Mouse (Mus musculus) CD4-positive, CD25-positive, alpha-beta regulatory T cell, adult 4 months (primary cell): ENCODE results near the gene Sh2d4b. TPM values are rescaled to one million over a fixed set of nuclear protein-coding genes. Genes with fewer than 3 reads are reported as not detected.

ENCODE experiments used
- ATAC-seq: one replicate; pipeline ENCODE4 v1.8.0; 2017
- polyA plus RNA-seq, 2 experiments: library from polyadenylated mRNA; unstranded; fragments of 100-300 nt; shearing (Covaris generic); gene quantifications; one replicate each; pipeline ENCODE4 v1.2.1; 2017

The Sh2d4b gene
- under 1 TPM; 0.32 to 0.75 TPM for polyA plus RNA-seq

DNA sequence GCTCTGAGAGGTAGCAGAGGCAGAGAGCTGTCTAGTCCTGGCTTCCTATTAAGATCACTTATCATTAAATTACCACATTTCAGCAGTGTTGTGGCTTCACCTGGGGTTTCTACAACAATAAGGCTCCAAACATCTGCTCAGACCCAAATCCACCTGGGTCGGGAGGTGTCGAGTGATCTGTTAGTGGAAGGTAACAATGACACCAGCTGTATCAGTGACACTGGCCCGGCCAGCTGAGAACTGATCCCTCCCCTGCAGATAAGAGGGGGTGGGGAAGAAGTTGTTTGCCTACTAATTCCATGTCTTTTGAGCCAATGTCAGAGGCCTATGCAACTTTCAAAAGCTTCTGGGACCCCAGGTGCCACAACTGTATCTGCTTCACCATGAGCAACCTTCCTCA is at the start of gene Sh2d4b:
Sh2d4b (minus strand) TSS at position 71 of the 400 bp plus-strand sequence.
- no peak for ATAC-seq

DNA sequence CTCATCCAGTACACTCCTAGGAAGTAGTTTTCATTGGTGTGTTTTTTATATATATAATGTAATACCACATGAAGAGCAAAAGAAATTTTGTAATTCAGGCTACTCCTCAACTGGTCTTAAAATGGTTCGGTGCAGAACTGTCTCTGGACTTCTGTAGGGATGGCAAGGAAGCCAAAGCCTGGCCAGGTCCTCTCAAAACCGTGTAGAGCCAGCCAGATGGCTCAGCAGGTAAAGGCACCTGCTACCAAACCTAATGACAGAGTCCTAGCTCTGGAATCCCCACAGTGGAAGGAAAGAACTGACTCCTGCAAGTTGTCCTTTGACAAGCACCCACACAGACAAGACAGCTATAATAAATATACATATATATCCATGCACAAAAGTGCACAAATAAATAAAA is 49.4 kb upstream of the Sh2d4b start:
- ATAC-seq, result no peak

DNA sequence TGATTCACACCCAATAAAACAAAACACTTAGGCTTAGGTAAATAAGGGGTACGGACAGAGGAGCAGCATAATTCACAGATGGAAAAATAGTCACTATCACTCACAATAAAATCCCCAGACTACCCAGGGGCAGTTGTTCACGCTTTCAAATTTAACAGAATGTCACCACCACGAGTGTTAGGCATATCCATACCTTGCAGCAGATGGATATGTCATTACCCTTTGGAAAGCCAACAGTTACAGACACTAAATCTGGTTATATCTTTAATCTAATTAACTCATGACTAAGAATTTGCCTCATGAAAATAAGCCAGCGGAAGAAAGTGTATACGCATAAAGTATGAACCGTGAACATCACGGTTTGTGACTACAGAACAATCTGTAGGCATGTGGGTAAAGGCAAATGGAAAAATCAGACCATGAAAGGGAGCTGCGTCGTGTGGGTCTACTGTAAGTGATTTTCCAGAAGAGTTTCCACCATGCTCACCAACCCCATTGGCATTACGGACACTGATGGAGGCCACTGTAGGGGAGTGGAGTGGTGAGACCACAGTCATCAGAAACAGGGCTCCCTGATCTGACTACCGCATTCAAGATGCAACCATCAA is 45.4 kb upstream of the Sh2d4b start:
- ATAC-seq, result peak; percentile 30

DNA sequence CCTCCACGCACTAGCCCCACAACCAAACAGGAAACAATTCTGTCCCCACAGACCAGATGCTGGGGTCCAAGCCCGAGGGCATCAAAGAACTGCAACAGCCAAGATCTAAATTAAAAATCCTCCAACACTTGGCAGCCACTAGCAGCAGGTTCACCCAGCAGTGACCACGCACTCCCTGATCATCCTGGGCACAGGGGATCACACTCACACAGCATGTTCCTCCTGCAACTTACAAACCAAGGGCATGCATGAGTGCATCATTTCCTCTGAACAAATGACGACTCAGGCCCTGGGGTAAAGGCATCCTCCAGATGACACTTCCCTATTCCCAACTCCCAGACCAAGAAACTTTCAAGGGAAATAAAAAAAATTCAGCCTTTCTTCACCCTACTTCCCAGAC is 44.0 kb upstream of the Sh2d4b start:
- peak; percentile 46 for ATAC-seq

DNA sequence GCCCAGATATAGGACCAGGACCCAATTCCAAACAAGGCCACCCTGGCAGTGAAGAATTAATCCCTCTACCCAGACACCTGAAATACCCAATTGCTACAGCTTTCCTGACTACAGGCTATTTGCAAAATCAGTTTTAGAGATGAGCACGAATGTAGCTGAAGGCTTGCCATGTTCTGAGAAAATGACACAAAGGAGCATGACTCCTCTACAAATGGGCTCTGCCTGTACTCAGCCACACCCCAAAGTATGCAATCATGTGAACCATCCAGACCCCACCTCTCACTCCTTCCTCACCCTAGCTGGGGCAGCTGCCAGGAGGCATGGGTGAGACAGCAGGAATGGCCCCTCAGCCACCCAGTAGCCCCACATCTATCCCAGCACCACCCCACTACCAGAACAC is 42.4 kb upstream of the Sh2d4b start:
- ATAC-seq, result no peak

DNA sequence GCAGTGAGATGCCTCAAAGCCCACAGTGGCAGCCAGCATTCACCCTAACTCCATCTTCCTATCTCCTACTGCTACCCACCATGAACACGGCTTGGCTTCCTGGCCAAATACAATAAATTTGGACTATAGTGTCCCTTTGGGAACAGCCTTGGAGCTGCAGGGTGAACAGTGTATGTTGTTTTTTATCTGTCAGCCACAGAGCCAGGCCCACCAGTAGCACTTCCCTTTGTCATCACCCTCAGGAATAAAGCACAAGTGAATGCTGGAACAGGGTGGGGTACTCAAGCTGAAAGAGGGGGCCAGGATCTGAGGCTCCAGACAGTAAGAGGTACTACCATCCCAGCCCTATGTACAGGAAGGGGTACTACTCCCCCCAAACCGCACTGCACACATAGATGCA is 42.0 kb upstream of the Sh2d4b start:
- ATAC-seq, result no peak

DNA sequence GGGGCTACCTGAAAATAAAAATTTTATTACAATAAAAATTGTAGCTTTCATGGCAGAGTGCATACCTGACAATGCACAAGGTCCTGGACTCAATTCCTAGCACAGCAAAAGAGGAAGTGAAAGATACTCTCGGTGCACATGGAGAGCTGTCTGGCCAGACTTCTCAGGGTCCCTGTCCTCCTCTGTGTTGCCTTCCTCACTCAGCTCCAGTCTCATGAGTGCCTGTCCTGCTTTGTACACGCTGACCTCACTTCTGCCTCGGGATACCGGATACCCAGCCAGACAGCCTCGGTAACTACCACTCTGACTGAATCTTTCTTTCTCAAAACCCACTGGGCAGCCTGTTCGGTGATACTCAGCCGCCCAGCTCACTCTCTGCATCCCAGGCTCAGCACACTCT is 40.3 kb upstream of the Sh2d4b start:
- no peak for ATAC-seq

DNA sequence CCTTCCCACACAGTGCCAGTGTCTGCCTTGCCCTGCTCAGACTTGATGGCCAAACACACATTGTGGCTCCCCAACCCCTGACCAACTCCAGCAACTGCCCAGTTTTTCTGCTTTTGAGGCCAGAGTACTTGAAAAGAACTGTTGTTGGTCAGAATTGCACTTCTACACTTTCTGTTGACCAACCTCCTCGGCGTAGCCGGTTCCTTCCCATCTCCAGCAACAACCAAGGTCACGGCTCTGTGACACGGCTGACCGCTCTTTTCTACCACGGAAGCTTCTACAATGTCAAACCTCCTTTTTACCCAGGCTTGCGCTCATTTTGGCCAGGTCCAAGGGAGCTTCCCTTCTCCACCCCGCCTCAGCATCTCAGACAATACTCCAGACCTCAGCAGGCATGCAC is 39.2 kb upstream of the Sh2d4b start:
- ATAC-seq, result no peak

DNA sequence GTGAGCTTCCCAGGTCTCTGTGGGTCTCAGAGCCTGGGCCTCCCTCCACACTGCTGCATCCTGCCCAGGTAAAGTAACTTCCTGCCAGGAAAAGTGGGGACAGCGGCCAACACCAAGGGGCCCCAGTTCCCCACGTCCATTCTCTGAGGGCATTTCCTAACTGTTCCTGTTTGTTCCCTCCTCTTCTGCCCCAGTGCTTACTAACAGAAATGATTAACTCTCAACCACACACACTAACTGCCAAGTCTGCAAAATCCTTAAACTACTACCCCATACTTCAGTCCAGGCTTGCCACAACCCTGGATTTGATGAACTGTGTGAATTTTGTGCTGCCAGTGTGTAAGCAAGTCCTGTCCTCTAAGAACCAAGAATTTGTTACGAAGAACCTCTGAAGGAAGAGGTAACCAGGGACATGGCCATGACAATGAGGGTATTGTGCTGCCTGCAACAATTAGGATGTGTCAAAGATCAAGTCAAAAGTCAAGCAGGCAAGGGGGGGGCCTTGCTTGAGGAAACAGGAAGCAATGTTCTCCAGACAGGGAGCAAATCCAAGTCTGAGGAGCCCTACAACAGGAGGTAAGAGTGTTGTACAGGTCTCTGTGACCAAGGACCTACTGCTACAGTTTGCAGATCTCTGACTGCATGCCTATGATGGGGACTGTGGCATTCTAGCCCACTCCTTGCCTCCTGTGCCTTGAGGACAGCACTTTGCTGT is 38.2 kb upstream of the Sh2d4b start:
- no peak for ATAC-seq

DNA sequence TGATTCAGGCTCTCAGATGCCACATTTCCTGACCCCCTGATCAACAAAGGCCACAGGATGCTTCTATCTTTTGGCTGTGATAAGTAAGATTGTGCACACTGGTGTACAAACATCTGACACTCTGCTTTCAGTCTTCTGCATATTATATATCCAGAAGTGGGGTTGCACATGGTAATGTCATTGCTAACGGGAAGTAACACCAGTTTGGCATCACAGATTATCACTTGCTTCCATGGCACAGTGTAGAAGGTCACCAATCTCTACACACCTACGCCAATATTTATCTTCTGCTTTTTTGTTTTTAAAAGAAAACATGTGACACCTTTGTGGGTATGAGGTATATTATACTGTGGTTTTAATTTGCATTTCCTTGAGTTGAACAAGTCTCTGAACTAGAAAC is 36.9 kb upstream of the Sh2d4b start:
- ATAC-seq, result peak; percentile 65

DNA sequence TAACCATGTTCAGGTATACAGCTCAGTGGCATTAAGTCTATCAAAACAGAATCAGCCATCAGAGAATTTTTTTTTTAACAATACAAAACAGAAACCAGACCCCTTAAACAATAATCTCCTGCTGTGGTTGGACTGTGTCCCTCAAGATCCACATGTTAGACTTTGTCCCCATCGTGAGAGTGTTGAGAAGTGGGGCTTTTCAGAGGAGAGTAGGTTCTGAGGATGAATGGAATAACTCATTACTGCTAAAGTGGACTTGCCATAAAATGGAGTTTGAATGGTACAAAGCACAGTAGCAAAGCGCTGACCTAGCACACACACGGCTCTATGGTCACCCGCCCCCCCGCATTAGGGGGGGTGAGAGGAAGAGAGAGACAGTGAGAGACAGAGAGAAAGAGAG is 35.8 kb upstream of the Sh2d4b start:
- no peak for ATAC-seq

DNA sequence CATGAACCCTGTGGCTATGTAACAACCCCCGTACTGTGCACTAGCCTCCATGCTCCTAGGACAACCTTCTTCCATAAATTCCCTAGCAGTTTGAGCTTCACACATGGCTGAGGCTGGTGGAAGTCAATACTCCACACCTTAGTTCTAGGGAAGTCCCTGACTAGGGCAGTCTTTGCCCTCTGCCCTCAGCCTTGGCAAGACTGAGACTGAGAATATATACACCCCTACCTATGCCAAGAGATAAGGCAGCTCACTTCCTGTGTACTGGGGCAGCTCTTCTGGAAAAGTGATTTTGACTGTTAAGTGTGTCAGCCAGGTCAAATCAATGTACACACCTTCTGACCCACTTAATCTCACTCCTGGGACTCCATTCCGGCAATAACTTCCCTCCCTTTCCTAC is 34.0 kb upstream of the Sh2d4b start:
- peak; percentile 66 for ATAC-seq

DNA sequence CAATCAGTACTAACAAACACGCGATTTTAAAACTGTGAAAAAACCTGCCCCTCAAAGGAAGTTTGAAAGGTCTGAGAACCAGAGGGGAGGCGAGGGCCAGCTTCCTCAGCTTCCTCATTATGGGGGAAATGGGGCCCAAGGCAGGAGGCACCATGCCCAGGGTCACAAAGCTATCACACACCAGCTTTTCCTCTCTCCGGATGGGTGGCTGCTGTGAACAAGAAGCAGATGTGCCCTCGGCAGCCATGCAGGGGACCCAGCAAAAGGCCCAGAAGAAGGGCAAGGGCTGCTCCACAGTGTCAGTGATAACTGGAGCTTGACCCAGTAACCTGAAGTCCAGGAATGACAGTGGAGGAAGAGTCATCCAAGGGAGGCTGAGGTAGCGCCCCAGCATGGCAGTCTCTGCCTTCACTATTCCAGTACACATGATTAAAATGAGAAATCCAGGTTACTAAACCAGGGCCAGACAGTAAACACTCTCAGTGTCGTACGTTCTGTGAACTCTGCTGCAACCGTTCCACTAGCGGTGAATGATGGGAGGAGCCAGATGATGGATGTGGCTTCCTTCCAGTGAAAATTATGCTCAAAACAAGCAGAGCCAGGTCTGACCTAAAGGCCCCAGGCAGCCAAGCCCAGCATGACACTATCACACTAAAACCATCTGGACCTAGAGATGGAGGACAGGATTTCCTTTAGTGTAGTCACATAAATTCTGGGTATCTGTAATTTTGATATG is 31.5 kb upstream of the Sh2d4b start:
- peak; percentile 41 for ATAC-seq

DNA sequence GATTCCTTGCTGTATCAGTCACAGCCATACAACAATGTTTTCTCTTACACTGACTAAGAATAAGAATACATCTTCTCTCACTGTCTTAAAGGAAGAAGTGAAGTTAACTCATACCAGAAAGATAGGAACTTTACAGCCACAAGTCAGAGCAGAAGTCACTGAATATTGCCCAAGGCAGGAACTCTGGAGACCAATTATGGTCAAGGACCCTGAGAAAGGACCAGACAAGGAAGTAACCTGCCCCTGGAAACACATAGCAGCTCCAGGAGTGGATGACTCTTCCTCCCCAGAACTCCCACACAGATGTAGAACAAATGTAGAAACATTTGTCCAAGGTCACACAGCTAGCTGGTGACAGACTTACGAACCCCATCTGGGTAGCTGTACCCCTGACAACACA is 28.2 kb upstream of the Sh2d4b start:
- no peak for ATAC-seq

DNA sequence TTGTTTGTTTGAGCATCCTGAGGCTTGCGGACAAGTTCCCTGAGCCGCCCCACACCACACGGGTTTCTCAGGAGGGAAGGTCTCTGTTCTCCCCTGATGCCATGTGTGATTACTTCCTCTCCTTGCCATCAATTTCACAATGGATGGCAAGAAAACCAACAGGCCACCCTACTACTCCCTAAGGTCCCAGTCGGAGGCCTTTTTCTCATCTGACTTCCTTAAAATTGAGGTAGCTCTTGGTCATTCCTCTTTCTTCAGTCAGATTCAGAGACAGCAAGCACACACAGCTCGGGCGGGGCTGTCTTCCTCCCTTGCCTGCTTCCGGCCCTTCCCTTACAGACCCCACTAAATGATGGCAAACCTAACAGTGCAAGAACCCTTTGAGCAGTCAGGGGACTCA is 26.5 kb upstream of the Sh2d4b start:
- ATAC-seq, result no peak

DNA sequence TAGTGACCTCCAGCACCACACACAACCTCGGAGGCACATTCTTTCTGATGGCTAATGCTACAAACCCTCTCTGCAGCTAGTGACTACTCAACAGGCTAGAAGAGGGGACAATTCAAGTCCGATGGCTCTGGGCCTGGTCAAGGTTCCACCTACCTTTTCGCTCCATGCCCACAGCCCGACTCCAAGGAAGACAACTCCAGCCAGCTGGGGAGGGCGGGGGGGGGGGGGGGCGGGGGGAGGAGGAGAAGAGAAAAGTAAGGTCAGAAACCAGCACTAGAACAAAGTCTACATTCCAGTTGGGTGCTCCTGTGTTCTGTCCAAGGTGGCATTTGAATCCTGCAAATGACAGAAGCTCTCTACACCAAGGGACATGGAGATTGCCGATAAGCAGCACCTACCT is 25.4 kb upstream of the Sh2d4b start:
- no peak for ATAC-seq

DNA sequence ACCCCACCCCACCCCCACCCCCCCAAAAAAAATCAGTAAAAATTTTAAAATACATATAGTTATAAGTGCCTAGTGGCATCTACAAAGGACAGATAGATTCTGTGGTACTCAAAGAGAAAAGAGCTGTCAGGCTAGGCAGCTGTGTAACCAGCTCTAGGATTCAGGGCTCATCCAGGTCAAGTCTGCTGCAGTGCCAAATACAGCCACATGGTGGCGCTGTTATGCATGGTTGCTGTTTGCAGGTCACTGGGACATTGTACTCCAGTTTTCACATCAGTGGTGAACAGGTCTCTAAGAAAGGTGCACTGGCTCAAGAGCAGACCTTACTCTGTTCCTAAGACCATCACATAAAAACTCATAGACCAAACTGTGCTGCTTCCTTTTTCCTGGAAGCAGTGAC is 24.6 kb upstream of the Sh2d4b start:
- ATAC-seq, result peak; percentile 89

DNA sequence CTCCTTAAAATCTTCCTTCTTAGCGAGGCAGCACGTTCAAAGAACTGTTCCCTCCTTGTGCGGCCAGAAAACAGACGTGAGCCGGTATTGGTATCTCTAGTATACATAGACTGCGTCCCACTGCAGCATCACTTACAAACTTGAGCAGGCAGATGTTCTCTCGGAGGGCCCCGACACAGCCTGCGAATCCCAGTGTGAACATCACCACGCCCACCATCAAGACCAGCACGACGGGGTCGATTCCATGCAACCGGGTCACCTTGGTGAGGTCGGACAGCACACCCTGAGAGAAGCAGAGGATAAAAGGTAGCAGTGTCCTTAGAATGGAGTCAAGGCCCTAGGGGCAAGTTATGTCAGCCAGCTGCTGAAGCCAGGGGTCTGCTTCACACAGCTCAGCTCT is 23.6 kb upstream of the Sh2d4b start:
- no peak for ATAC-seq

DNA sequence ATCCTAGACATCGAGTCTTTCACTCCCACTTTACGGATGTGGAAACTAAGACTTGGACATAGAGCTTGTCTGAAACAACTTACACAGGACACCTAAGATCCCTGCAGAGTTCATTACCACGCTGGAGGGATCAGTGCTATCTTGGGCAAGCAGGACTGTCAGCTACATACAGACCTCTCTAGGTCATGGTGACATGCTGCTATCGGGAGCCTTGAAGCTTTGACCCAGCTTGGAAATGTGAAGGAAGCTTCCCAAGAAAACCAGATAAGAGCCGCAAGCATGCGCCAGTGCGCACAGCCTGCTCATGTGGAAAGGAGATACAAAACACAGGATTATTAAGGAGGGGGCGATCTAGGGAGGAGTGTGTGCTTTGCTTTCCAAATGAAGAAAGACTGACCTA is 22.8 kb upstream of the Sh2d4b start:
- no peak for ATAC-seq

DNA sequence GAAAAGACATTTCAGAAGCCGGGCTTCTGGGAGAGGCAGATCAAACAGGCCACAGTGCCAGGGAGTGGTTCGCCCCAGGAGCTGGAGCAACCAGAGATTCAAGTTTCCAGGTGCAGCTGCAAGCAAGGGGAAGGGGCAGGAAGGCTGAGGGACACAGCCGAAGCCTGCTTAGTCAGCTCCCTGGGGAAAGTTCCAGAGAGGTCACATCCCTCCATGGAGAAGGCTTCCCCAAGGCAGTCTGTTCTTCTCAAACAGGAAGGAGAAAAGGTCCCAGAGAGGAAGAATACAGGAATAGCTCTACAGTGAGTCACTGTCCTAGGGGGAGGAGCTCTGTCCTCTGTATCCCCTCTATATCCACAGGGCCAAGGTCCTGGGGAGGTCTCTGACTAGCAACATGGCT is 21.6 kb upstream of the Sh2d4b start:
- no peak for ATAC-seq

DNA sequence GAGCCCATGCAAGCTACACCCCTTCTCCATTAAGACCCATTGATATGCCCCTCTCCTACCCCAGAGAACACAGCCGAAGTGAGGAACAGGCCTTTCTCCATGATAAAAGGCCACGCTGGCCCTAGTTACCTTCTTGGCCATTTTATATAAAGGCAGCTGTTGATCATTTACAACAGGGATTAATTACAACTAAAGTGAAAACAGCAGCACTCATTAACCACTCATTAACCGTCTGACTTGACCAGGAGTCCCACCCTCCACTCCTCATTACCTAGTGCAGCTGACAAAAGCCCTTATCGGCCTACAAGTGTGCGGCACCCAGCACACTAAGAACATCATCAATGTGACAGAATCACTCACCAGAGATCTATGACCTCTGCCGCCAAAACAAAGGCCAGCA is 20.6 kb upstream of the Sh2d4b start:
- no peak for ATAC-seq

DNA sequence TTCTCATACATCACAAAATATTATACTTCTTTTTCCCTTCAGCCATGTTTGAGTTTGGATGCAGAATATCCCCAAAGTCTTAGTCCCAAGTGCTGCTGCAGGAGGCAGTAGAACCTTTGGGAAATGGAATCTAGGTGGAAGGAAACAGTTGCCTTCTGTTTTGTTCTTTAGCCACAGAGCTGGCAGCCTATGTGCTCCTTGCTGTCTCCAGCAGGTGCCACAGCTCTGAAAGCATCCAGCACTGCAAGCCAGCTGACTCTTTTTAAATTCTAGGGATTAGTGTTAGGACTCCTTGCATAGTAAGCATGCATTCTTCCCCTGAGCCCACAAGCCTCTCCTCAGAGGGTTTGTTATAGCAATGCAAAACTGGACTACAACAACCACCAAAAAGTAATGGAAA is 18.5 kb upstream of the Sh2d4b start:
- ATAC-seq, result no peak

DNA sequence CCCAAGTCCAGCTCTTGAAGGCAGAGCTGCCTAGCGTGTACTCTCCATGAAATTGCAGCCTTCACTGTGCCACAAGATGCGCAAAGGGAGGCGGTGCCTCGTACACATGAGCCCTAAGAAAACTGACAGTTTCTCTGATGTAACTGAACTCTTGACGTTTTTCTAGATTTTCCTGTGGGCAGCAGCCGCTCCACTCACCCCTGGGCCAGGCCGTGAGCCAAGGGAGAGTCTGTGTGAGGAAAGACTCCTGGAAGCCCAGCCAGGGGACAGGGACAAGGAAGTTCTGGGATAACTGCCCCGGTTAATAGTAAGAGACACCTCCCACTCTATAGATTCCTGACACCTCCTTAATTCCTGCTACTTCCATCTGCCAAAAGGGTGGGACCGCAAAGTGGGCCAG is 15.7 kb upstream of the Sh2d4b start:
- no peak for ATAC-seq

DNA sequence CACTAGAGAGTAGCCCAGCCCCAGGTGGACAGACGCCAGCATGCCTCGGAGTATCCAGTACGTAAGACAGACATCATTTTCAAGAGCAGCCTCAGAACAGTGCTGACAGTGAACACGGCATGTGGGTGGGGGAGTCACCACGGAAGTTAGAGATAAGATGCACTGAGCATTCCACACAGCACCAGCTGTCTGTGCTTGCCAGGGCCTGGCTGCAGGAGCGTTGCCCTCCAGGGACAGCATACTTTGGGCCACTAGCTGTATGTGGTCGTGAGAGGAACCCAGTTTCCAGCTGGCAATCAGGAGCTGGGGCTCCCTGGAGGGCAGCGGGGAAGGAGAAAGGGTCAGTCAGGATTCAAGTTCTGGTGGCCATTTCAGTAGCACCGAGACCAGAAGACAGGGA is 13.7 kb upstream of the Sh2d4b start:
- ATAC-seq, result no peak
